ENCODE assay signal across 9 mouse cellular contexts in genomic region chr2:113216746-113217461, GRCm38 (mm10). TPM values are rescaled to one million over a fixed set of nuclear protein-coding genes. Genes with fewer than 3 reads are reported as not detected.
DNase-seq lines count a peak whose midpoint lies in the region; ATAC-seq lines count a peak whose summit lies in the region.
"Had no signal": no experiment of that assay in that cellular context is flagged by ENCODE, and none has a peak within 500 bp of the region (broad histone marks: within the 10 kb centered on the region; RNA-seq: fewer than 3 reads in every experiment).

Gene Ryr3, minus strand, starts transcription at chr2:113217096.

- under 1% methylated on average over 46 of the region's 72 CpGs for WGBS in kidney, embryonic 16.5 days
- 2% methylated on average over 62 of the region's 72 CpGs for WGBS in liver, embryonic 15.5 days (ENCODE audit: insufficient replicate concordance)

- peak within 1 kb of the TSS; percentile 55 for H3K9ac ChIP-seq in kidney, embryonic 16.5 days (replicated peaks; ENCODE audit: low read length)
- no peak within 1 kb of the TSS for H3K9ac ChIP-seq in liver, embryonic 15.5 days

- no peaks in the 10 kb centered on the region for H3K9me3 ChIP-seq in kidney, embryonic 16.5 days (ENCODE audit: low read length)
- no peaks in the 10 kb centered on the region for H3K9me3 ChIP-seq in liver, embryonic 15.5 days (replicated peaks)
- H3K9me3 ChIP-seq: megakaryocyte, embryonic 14.5 days had no signal

- H3K4me2 ChIP-seq in kidney, embryonic 16.5 days (replicated peaks; ENCODE audit: low read depth, low read length): peak within 1 kb of the TSS; percentile 80
- H3K4me2 ChIP-seq in liver, embryonic 15.5 days: peak within 1 kb of the TSS; percentile 10; the same call in 1 of the 2 replicates

- H3K4me1 ChIP-seq in kidney, embryonic 16.5 days (ENCODE audit: insufficient read depth, low read length): 0 out of 2 replicates have a peak, but pooled peaks cover 6% of the 10 kb centered on the region
- H3K4me1 ChIP-seq in liver, embryonic 15.5 days (replicated peaks): no peaks in the 10 kb centered on the region
- H3K4me1 ChIP-seq: megakaryocyte, embryonic 14.5 days had no signal

- H3K27me3 ChIP-seq in kidney, embryonic 16.5 days (ENCODE audit: insufficient read depth, low read length): peaks cover 41% of the 10 kb centered on the region
- peaks cover 29% of the 10 kb centered on the region for H3K27me3 ChIP-seq in liver, embryonic 15.5 days

- H3K36me3 ChIP-seq in kidney, embryonic 16.5 days (ENCODE audit: insufficient read depth, low read length): no peaks in the 10 kb centered on the region
- no peaks in the 10 kb centered on the region for H3K36me3 ChIP-seq in liver, embryonic 15.5 days (replicated peaks)

- H3K4me3 ChIP-seq in kidney, embryonic 16.5 days (ENCODE audit: low read length): peak within 1 kb of the TSS; percentile 52
- H3K4me3 ChIP-seq in liver, embryonic 15.5 days (replicated peaks): no peak within 1 kb of the TSS
- H3K4me3 ChIP-seq: megakaryocyte, embryonic 14.5 days had no signal

- H3K27ac ChIP-seq in kidney, embryonic 16.5 days (ENCODE audit: low read length): no peak within 1 kb of the TSS
- no peak within 1 kb of the TSS for H3K27ac ChIP-seq in liver, embryonic 15.5 days (replicated peaks)

- ATAC-seq in kidney, embryonic 16.5 days (ENCODE audit: low FRiP score, low TSS enrichment): peak; percentile 98
- ATAC-seq in liver, embryonic 15.5 days (ENCODE audit: insufficient read depth): no peak

- DNase-seq in kidney, adult 18-20 months: no peak
- peak; percentile 66 for DNase-seq in cerebellum, adult 8-10 months
- peak; percentile 41 for DNase-seq in forelimb bud, embryonic 11.5 days (ENCODE audit: low read depth, low spot score)
- peak; percentile 52 to 67 for DNase-seq in kidney, postnatal 4 days
- DNase-seq in right cerebral cortex, adult 2 months (ENCODE audit: low spot score in 2 of 2): peak; percentile 72
- DNase-seq in spleen, adult 12 weeks (ENCODE audit: low spot score): no peak

RNA-seq across cellular contexts. Expression of gene Ryr3, which starts in this region (rescaled TPM):
- 0.82 and 1.6 TPM in 2 replicates for polyA plus RNA-seq in kidney, embryonic 16.5 days (2015; fragmentation: Nextera tagmentation; extraction: Ambion mirVana)
- 0.08 and 0.16 TPM in 2 replicates for polyA plus RNA-seq in liver, embryonic 15.5 days (2015; fragmentation: Nextera tagmentation; extraction: Ambion mirVana)

Comparison
In these comparisons a context has a peak if more than half of its experiments do, and no peak if none do; other contexts are left out.
1. DNase-seq: peak in cerebellum, adult 8-10 months (single experiment), forelimb bud, embryonic 11.5 days (single experiment), kidney, postnatal 4 days (2 of 2) and right cerebral cortex, adult 2 months (2 of 2); none in kidney, adult 18-20 months (single experiment) and spleen, adult 12 weeks (single experiment).